Mouse (Mus musculus): ENCODE data around the gene Olfr523.
"Not testable (repeated sequence)": the region's sequence is repeated elsewhere in the genome, so short reads cannot be mapped to it uniquely, and the experiment has no call there.

Gene Olfr523

GRCm38 (mm10) chr7:140172936-140173335 is at the start of gene Olfr523:
Olfr523 (plus strand) TSS chr7:140173217.
- no peak for DNase-seq

DNA sequence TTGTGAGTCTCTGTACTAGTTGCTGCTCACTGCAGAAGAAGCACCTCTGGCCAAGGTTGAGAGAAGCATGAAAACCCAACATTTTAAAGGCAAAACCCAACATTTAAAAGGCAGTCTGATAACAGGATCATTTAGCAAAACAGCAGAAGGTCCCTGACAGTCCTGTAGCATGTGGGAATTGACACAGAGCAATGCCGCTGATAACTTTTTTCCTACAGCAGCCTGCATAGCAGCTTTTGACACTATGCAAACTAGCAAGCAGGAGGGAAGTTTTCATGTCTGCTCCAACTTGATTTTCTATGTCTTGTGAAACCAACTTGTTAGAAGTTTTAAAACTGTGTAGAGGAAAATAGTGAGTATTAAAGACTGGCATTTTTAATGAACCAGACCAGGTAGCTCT is 48.6 kb upstream of the Olfr523 start:
- no peak for DNase-seq

- peak; percentile 87 to 89 for DNase-seq
Observed at GRCm38 (mm10) chr7:140125278-140126021, 47.6 kb upstream of the Olfr523 start.

GRCm38 (mm10) chr7:140126022-140126350 is 47.0 kb upstream of the Olfr523 start:
- DNase-seq = peak in 1 of 2 experiments; percentile 13

DNA sequence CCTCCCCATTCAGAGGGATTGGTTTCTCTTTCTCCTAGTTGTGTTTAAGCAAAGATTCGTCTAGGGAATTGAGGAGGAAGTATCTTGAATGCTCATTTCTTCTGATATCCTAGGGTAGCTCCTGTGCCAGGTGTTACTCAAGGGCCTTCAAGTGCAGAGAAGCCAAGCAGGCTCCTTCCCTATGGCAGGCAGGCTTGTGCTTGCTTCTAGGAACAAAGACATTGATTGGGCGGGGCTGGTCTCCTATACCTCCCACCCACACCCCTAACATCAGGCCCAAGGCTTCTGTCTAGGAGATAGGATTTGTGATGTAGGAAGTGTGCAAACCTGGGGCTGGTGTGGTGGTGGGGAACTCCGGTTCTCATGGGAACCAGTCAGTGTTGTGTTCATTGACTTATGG is 46.1 kb upstream of the Olfr523 start:
- DNase-seq = no peak

- no peak for DNase-seq
Observed at GRCm38 (mm10) chr7:140127911-140128310, 45.1 kb upstream of the Olfr523 start.

DNA sequence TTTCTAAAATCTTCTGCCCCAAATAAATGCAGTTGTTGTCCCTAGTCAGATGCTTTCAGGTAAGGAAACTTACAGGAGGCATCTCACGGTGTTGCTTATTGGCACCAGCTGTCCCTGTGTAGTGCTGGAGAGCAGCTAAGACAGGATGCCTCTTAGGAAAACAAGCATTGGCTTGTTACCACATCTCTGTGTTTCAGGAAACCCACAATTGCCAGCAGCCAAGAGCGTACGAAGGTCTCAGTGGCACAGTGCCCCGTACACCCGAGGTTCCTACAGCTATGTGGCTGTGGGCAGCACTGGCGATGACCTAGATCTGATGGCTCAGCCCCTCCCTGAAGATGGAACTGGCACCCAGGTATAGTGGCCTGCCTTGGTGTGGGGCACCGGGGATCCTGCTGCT is 40.8 kb upstream of the Olfr523 start:
- not testable (repeated sequence) for DNase-seq

DNA sequence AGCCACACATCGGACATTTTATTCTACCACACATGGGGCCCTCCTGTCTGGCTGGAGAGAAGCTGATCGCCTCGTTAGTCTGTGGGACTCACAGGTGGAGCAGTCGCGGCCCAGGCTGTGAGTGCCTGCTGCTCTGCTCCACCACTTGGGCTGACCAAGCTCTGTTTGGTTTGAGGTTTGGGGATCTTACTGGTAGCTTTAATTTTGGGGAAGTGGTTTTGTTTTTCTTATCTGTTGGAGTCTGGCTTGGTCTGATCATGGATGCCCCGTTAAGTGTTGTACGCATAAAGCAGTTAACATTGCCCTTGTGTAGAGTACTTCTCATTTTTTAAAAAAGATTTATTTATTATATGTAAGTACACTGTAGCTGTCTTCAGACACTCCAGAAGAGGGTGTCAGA is 39.0 kb upstream of the Olfr523 start:
- DNase-seq = not testable (repeated sequence)

- no peak for DNase-seq
Observed at GRCm38 (mm10) chr7:140135106-140135770, 37.8 kb upstream of the Olfr523 start.

- peak; percentile 88 to 89 for DNase-seq
Observed at GRCm38 (mm10) chr7:140137135-140138020, 35.6 kb upstream of the Olfr523 start, which contains the start of gene Mtg1. Mtg1 (plus strand) TSS chr7:140137564.

DNA sequence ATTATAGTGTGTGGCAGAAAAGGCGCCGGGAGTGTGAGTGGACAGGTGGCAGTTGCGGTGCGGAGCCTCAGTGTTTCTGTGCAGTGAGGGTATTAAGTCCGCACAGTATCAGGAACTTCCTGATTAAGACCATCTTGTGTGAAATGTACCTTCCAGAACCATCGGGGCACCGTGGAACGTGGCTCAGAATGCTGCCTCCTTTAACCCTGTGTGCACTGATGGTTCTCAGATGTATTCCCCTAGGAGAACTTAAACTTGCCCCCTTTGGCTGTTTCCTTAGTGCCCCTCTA is 35.1 kb upstream of the Olfr523 start:
- DNase-seq = no peak

DNA sequence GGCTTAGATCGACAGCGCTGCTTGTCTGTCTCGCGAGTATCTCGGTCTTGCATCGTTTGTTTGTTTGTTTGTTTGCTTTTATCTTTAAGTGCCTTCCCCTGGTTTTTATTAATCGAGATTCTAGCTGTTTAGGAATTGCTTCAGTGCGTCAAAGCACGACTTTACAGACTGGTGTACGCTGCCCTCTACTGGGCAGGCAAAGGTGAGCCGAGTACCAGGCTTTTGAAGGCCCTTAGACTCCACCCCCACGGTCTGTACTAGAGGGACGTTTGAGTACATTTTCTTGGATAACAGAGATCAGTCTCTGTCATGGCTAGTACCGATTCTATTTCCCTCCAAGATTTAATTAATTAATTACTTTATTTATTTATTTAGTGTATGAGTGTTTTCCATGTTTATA is 31.7 kb upstream of the Olfr523 start:
- DNase-seq = peak; percentile 26 to 38

GRCm38 (mm10) chr7:140144550-140144949 is 28.5 kb upstream of the Olfr523 start:
- no peak for DNase-seq

DNA sequence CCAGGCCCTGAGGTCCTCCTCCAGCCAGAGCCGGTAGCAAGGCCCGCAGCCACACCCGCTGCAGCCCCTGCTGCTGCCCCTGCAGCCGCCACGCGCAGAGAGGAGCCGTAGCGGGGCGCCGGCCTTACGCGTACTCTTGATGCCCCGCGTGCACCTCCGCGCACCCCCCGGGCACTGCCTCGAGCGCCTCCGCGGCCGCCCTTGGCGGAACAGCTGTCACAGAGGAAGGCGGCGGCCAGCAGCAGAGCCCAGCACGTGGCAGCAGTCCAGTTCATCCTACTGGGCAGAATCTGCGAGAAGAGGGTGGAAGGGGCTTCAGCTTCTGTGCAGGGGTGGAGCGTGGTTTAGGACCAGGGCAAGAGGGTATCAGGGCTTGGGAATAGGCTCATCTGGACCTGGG is 19.6 kb upstream of the Olfr523 start:
- no peak for DNase-seq

GRCm38 (mm10) chr7:140153829-140154217 is 19.2 kb upstream of the Olfr523 start:
- no peak for DNase-seq

DNA sequence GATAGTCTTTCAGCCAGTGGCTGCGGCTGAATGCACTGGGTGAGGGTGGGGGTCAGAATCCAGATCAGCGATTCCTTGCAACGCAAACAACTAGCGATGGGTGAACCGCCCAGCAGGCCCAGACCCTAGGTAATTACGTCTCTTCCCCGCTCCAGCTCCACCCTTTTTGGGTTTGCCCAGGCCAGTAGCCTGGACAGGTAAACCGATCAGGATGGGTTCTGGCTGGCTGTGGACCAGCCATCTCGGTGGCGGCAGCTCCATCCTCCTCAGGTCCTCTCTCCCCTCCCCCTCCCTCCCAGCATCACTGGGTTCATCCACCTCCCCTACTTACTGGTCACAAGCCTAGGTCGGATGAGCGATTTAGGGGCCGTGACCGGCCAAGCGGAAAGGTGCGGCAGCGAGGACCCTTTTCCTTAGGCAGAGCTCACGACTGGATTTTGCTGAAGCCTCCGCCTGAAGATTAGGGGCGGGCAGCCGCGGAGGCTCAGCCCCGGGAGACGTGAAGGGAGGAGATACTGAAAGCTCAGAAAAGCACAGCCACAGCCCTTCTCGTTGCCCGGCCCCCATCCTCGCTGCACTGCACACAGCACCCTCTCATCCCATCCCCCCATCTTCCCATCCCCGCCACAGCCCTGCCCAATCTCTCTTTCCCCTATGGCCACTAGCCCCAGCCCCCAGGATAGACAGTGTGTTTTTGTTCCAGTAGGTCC is 18.6 kb upstream of the Olfr523 start, which contains the start of gene Sprn:
TSS of gene Sprn (minus strand) at position 660 of the 710 bp plus-strand sequence.
- no peak for DNase-seq

DNA sequence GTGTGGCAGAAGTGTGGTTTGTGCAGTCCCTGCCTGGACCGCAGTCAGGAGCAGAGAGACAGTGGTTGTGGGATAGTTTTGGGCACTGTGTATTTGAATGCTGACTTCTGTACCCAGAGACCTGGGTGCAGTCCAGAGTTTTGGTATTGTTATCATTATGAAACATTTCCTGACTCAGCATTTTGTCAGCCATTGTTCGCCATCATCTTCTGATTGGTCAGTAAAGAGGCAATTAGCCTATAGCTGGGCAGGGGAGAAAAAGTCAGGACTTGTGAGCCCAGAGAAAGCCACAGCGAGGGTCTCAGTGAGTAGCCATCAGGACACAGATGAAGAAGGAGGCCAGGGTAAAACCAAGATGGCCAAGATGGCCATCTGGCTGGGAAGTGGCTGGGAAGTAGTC is 12.7 kb upstream of the Olfr523 start:
- DNase-seq = no peak

DNA sequence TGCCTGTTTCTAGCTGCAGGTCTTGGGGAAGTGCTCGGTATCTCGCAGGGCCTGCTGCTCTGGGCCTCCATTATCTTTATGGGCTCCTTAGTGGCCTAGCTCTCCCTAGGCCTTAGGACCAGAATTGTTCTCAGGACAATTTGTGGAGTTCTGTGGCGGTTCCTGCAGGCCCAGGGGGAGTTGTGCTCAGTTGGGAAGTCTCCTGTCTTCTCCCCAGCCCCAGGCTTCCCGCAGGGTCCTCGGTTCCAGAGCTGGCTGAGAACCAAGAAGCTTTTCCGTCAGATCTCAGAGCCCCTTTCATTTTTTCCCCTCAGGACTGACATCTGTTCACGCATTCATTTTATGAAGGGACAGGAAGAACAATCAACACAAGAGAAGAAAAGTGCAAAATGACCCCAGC is 8.4 kb upstream of the Olfr523 start, which contains the start of gene Olfr522:
TSS of gene Olfr522 (minus strand) at position 101 of the 400 bp plus-strand sequence.
- DNase-seq = no peak

DNA sequence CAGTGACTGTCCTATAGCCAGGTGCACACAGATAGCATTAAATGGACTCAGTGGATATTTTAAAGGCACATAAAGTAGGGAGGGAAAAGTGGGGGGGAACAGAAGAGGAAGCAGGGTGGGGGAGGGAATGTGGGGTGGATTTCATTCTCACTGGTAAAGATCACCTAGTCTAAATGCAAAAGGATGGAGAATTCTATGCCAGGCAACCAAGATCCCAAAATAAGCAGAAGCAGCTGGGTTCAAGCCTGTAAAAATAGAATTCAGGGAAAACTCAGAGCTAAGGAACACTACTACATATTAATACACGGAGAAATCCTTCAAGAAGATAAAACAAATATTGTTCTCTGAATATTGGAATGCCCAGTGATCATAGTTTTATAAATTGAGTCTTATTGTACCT is 5.1 kb upstream of the Olfr523 start:
- DNase-seq = no peak

- DNase-seq = no peak
Observed at GRCm38 (mm10) chr7:140169386-140169785, 3.6 kb upstream of the Olfr523 start.

DNA sequence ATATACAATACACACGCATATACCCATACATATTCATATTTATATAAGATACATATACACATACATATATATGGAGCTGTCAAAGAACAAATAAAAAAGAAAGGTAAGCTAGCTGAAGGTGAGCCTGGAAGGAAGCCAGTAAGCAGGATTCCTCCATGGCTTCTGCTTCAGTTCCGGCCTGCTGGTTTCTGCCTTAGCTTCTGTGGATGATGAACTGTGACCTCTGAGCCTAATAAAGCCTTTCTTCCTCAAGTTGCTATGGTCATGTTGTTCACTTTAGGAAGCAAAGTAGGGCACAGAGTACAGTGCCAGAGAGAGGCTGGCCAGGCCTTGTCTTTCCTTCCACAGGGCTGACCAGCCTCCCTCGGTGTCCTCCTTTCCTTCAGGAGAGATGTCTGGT is 2.2 kb upstream of the Olfr523 start:
- DNase-seq = no peak

DNA sequence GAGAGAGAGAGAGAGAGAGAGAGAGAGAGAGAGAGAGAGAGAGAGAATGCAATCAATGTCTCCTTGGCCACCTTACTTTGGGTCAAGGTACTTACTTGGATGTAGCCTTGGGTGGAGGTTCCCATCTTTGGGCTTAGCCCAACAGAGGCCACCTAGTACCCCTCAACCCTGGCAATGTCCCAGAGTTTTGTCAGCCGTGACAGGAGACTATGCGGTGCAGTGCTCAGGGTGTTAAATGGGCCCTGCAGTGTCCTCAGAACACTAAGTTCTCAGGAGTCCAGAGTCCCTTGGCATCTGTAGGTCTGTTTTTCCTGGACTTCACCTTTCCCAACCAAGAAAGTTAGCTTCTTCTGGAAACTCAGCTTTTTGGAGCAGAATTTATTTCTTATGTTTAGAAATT is 6.2 kb downstream of the Olfr523 start:
- no peak for DNase-seq

GRCm38 (mm10) chr7:140180692-140181091 is 7.7 kb downstream of the Olfr523 start:
- no peak for DNase-seq

Measured in thymus, adult 18-20 months (tissue).